Mouse (Mus musculus): Measurements from ENCODE around the gene Sar1a.

DNA sequence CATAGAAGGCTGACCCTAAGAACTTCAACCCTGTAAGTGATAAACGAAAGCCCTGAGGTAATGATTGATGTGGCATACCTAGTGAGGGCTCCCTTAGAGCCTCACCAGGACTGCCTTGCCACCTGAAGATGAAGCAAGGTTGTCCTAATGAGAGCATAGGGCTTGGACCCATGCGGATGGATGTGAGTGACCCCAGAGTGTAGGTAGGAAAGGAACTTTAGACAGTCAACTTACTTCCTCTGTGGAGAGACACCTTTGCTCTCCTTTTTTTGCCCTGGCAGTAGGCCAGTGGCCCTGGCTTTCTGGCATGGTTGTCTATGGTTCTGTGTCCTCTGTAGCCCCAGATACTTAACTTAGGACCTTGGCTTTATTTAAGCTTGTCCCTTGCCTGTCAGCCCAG is 16.9 kb downstream of the Sar1a start:
- TF ChIP-seq POLR2A (IDR thresholded peaks at IDR 0.05; ENCODE audit: control insufficient read depth, extremely low read depth, insufficient read depth, low read length, poor library complexity) (no peak), CTCF (IDR thresholded peaks at IDR 0.05; ENCODE audit: borderline replicate concordance, control insufficient read depth, extremely low read depth, insufficient read depth, low read length, poor library complexity) (no peak)
